Mouse (Mus musculus) olfactory bulb, adult 2 months (tissue): ENCODE measurements around the gene Hoxd8. TPM values are rescaled to one million over a fixed set of nuclear protein-coding genes. Genes with fewer than 3 reads are reported as not detected.

Experiments
- H3K27ac ChIP-seq: fragments of 200-500 bp; 2 replicates; pipeline ENCODE4 v1.5.1; 2012; ENCODE audit warnings: low read depth, low read length; ENCODE audit not compliant: insufficient read depth
- H3K4me1 ChIP-seq: fragments of 200-500 bp; 2 replicates; pipeline ENCODE4 v1.6.1; 2012; ENCODE audit warnings: low read length; ENCODE audit not compliant: control insufficient read depth, insufficient read depth
- H3K4me3 ChIP-seq: fragments of 200-500 bp; 2 replicates; pipeline ENCODE4 v1.5.1; 2012; ENCODE audit warnings: mild to moderate bottlenecking, low read depth, low read length, moderate library complexity; ENCODE audit not compliant: insufficient read depth
- CTCF ChIP-seq: fragments of 200-500 bp; IDR thresholded peaks from 2 replicates; pipeline ENCODE4 v1.5.1; 2012; ENCODE audit warnings: low read depth, mild to moderate bottlenecking, low read length, moderate library complexity; ENCODE audit not compliant: insufficient read depth
- POLR2A ChIP-seq: fragments of 200-500 bp; IDR thresholded peaks from 2 replicates; pipeline ENCODE4 v1.6.1; 2012; ENCODE audit warnings: mild to moderate bottlenecking, low read depth, low read length, moderate library complexity; ENCODE audit not compliant: insufficient read depth
- WGBS: fragments of 180-500 bp; shearing (Covaris S2); methylation state at CpG from one replicate; pipeline ENCODE4 v1.1.7; 2018; 5-methylcytosine and 5-hydroxymethylcytosine counted together
- polyA plus RNA-seq: library from polyadenylated mRNA; stranded (reverse); fragments of >200 nt; gene quantifications from 2 replicates; pipeline ENCODE4 v1.2.4, GENCODE M21; 2012; ENCODE audit warnings: low replicate concordance; ENCODE audit not compliant: missing spikeins, insufficient read depth, insufficient read length

Hoxd8 gene
- polyA plus RNA-seq, 1 experiment: not detected

DNA sequence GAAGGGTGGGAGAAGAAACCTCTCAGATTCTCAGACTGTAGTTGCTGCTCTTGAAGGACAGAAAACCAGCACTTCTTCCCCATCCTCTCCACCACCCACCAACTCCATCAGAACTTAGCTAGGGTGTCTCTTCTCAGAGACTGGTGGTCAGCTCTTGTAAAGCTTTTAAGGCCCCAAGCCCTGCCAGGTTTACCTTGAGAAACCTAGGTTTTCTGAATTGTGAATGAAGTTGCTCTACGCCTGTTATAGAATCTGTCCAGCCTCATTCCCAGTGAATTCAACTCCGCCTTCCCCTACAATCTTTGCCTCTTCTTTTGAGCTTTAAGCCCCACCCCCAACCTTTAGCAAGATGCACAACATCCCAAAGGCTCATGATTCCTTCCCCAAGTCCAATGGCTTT is 27.3 kb upstream of the Hoxd8 start:
- Histone ChIP-seq H3K4me3 (no peak overlapping the region), H3K27ac (no peak overlapping the region), H3K4me1 (peaks cover 5% of the 10 kb centered on the region)
- 22% methylated on average over 2 of the region's 2 CpGs for WGBS
- TF ChIP-seq POLR2A (no peak), CTCF (no peak)

DNA sequence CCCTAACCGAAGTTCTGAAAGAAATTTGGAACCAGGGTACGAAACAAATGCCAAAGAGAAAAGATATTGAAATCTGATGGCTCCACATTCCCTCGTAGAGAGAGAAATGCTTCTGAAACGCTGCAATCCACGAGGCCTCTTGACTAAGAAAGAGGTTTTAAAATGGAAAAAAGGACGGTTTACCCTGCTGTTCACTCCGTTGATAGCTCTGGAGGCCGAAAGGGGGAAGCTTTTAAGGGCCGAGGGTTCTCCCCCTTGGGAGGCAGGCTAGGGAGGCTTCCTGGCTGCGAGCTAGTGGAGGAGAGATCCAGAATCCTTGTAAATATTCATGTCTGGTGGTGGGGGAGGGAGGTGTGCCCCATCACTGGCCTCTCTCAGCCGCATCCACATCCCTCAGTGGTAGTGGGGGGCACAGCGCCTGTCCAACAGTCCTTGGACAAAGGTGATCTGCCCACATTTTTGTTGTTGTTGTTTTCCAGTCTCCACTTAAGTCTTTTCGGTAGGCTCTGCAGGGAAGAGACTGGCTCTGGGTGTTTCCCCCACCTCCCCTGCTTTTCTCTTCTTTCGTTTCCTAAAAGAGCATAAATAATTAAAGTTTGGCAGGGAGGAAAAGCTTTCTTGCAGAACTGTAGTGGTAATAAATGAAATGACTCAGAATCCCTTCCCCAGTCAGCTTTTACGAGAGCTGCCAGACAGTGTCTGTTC is 25.4 kb upstream of the Hoxd8 start, which contains the start of gene Hoxd11:
TSS of gene Hoxd11 (plus strand) at position 667 of the 705 bp plus-strand sequence.
- TF ChIP-seq CTCF: no peak
- no peak for TF ChIP-seq POLR2A
- H3K4me1 ChIP-seq: no peaks in the 10 kb centered on the region
- no peak within 1 kb of the TSS for H3K4me3 ChIP-seq
- H3K27ac ChIP-seq: no peak within 1 kb of the TSS
- 4% methylated on average over 15 of the region's 15 CpGs for WGBS

DNA sequence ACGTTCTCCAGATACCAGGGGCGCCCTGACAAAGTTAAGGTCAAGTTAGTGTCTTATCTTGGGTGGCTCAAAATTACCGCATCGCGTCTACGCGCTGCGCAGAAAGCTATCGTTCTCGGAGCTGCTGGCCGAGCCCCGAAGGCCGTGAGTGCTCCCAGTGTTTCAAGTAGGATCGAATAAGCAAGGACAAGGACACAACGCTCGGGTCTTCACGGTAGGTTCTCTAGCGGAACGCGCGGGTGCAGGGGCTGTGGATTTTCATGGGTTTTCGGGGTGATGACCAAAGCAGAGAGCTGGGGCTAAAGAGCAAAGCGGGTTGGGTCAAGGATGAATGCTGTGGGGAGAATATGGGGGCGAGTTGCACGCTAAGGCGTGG is 24.8 kb upstream of the Hoxd8 start:
- WGBS: 1% methylated on average over 26 of the region's 26 CpGs
- Histone ChIP-seq H3K4me3 (no peak overlapping the region), H3K4me1 (no peaks in the 10 kb centered on the region), H3K27ac (no peak overlapping the region)
- TF ChIP-seq POLR2A (no peak), CTCF (no peak)

DNA sequence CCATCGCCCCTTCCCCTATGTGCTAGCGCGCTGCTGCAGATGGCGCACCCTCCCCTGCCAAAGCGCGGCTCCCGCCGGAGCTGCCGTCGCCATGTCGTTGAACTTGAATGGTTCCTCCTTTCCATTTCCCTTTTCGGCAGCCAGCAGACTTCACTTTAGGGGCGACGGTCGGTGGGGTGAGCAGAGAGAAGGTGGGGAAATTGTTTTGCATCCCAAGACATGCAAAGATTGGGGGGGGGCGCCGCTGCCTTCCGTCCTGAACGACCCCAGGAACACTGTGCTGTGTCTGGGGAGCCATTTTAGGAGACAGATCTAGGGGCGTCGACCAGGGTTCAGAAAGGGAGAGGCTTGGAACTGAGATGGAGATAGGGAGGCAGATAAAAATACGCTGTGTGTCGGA is 24.4 kb upstream of the Hoxd8 start:
- WGBS: 2% methylated on average over 23 of the region's 23 CpGs
- TF ChIP-seq CTCF: no peak
- no peak for TF ChIP-seq POLR2A
- H3K27ac ChIP-seq: no peak overlapping the region
- H3K4me3 ChIP-seq: no peak overlapping the region
- H3K4me1 ChIP-seq: no peaks in the 10 kb centered on the region

DNA sequence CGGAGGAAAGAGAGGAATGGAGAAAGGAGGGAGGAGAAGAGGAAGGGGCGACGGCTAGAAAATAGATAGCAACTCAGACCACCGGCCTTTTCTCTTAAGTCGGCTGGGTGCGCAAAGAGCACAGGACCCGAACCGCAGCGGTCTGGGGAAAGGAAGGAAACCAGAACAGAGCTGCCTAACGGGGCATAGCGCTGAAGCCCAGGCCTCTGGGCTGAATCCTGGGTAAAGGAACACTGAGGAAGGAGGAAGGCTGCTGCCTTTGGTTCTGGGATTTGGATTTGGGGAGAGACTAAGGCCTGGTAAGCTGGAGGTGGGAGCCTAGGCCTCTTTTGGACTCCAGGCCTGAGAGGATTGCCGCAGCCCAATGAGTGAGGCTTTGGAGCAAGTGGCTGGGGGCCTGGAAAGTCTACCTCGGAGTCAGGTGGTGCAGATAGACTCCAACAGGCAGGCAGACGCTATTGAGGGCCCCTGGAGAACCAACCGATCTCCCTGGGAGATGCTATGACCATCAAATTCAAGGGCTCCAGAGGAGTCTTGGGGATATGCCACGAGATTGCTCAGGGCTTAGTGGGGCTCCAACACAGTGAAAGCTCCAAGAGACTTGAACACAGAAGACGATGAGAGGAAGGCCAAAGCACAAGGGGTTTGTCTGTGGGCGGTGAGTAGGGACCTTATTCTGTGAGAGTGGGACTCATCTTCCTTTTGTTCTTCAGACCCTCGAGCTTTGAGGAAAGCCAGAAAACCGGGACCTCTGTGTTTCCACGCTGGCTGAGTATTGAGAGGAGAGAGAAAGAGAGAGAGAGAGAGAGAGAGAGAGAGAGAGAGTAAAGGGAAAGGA is 23.6 kb upstream of the Hoxd8 start:
- 3% methylated on average over 21 of the region's 21 CpGs for WGBS
- Histone ChIP-seq H3K4me3 (no peak overlapping the region), H3K27ac (no peak overlapping the region), H3K4me1 (no peaks in the 10 kb centered on the region)
- TF ChIP-seq CTCF (no peak), POLR2A (no peak)

DNA sequence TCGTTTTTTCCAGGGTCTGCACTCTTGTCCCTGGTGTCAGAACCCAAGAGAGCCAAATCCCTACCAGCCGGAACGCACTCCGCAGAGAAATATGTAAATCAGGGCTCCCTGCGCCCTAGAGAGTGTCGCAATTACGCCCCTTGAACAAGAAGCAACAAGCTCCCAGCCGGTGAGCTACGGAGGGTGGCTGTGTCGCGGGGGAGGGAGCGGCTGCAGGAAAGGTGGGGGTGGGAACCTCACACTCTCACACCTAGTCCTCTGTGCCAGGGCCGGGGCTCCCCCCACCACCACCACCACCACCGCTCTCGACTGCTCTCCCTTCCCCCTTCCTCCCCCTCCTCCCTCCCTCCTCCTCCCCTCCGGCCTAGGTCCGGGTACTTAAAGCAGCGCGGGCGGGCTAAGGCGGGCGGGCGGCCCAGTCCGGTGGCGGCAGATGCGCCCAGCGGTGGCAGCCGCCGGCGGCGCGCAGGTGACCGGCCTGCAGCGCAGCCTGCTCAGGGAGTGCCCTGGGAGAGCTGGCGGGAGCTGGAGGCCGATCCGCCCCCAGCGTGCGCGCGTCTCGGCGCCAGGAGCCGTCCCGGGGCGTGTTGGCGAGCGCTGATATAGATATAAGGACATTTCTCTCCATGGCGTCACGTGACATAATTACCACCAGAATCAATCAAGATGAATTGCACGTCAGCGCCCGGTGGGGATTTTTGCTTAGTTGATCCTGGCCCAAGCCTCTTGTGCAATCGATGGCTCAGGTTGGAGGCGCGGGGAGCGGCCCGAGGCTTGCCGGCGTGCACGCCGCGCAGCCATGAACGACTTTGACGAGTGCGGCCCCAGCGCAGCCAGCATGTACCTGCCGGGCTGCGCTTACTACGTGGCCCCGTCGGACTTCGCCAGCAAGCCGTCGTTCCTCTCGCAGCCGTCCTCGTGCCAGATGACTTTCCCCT is 22.6 kb upstream of the Hoxd8 start:
- TF ChIP-seq POLR2A: no peak
- no peak for TF ChIP-seq CTCF
- H3K4me3 ChIP-seq: no peak overlapping the region
- 2% methylated on average over 78 of the region's 78 CpGs for WGBS
- H3K4me1 ChIP-seq: no peaks in the 10 kb centered on the region
- no peak overlapping the region for H3K27ac ChIP-seq

DNA sequence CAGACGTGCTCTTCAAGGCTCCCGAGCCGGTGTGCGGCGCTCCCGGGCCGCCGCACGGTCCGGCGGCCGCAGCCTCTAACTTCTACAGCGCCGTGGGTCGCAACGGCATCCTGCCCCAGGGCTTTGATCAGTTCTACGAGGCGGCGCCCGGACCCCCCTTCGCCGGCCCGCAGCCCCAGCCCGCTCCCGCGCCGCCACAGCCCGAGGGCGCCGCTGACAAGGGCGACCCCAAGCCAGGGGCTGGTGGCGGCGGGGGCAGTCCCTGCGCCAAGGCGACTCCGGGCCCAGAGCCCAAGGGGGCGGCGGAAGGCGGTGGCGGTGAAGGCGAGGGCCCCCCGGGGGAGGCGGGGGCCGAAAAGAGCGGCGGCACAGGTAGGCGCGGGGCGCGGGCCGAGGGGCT is 21.6 kb upstream of the Hoxd8 start:
- 2% methylated on average over 51 of the region's 51 CpGs for WGBS
- TF ChIP-seq CTCF: no peak
- Histone ChIP-seq H3K4me3 (no peak overlapping the region), H3K4me1 (no peaks in the 10 kb centered on the region), H3K27ac (no peak overlapping the region)

DNA sequence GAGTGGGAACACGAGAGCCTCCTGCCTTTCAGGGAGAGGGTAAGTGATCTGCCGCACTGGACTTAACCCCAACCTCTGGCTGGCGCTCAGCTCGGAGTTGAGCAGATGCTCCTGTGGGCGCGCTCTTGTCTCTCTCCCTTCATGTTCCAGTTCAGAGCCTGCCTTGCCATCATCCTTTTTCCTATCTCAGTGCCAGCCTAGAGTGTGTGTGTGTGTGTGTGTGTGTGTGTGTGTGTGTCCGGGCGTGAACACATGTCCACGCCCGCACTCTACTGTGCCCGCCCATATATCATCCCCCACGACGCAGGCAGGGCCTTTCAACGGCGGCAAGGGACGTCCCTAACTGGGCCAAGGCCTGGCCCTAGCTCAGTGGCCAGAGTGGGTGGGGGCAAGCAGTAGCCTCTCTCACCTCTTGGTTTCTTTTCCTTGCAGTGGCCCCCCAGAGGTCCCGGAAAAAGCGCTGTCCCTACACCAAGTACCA is 20.9 kb upstream of the Hoxd8 start:
- 3% methylated on average over 18 of the region's 18 CpGs for WGBS
- H3K4me1 ChIP-seq: no peaks in the 10 kb centered on the region
- TF ChIP-seq CTCF (no peak), POLR2A (no peak)
- no peak overlapping the region for H3K27ac ChIP-seq
- no peak overlapping the region for H3K4me3 ChIP-seq
